Mouse (Mus musculus): ENCODE data around the gene Pou4f1.
"Not testable (repeated sequence)": the region's sequence is repeated elsewhere in the genome, so short reads cannot be mapped to it uniquely, and the experiment has no call there.

The Pou4f1 gene

DNA sequence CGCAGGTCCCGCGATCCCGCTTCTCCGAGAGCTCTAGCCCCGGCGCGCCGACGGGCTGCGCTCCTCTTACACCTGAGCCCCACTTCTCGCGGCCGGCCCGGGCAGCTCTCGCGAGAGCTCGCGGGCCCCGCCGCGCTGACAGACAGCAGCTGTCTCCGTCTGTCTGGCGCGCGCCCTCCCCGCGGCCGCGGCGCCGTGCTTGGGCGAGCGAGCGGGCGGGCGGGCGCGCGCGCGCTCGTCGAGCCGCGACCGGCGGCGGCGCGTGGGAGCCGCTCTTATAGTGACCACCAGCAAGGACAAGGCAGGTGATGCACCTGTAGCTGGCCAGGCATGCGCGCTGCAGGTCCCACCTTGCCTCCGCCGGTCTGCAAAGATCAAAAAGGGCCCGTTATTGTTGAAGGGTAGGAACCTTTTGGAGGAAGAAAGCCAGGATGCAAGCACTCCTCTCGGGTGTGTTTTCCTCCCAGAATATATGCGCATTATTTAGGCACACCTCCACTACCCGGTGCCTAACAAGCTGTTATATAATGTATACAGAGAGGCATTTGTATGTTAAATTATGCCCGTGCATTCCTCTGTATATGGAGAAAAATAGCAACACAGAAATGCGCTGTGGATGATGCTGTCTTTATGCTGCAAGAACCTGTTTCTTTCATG is at the start of gene Pou4f1:
TSS of gene Pou4f1 (minus strand) at position 34 of the 657 bp plus-strand sequence.
- peak; percentile 53 to 72 for DNase-seq

DNA sequence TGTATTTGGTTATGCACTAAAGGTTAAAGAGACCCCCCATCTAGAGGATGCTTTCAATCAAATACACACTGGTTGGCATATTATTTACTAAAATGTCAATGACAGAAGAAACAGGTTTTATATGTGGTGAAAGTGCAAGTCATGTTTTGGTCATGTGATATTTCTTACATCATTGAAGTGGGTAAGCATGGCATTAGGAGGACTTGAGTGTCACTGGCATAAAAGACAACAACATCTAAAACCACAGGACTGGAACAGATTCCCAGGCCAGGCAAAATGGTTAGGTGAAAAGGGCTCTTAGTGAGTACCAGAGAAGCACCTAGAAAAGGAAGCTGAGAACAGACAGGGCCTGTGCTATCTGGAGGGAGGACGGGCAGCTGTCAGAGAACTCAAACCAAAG is 43.9 kb upstream of the Pou4f1 start:
- DNase-seq: no peak

DNA sequence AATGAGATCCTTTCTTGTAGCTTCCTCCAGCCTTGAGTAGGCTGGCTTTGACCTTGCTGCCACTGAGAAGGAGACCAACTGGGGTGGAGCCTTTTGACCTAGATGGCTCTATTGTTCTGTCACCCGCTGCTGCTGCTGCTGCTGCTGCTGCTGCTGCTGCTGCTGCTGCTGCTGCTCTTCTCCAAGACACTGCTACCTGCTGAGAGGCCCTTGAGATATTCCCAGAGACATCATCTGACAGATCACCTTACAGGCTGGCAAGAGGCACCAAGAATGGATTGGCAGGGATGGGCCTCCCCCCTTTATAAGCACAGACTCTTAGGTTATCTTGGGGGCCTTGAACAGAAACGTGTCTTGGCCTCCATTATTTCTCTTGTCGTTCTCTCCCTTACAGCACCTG is 35.0 kb upstream of the Pou4f1 start:
- DNase-seq: not testable (repeated sequence)

DNA sequence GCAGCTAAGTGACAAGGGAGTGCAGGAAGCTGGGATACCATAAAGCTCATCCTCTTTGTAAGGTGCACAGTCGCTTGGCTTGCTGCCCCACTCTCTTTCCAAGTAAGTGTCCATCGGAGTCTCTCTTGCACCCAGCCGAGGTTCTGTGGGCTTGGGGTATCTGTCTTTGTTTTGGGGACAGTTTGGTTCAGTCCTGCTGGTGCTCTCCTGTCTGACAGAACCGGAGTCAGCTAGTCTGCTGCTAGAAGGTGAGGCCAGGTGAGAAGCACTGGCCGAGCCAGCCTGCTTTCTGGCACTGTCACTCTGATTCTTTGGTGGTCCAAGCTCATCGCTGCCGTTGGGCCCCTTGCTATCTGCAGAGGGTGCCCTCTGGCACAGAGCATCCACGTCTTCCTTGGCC is 12.0 kb upstream of the Pou4f1 start:
- no peak for DNase-seq

DNA sequence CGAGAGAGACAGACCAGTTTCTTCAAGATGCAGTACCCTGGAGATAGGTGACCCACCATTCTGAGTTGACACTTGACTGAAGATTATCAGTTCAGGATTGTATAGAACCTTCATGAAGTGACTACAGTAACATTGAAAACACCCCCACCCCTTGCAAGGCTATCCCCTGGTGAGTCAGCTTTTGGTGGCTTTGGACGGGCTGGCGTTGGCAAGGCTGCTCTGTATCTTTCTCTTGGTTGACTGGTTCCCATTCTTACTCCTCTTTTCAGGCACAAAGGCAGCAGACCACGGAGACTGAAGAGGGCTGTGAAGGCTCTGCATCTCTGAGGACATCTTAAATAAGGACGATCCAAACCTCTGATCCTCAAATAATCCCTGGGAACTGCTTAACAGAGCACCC is 10.8 kb upstream of the Pou4f1 start:
- no peak for DNase-seq

DNA sequence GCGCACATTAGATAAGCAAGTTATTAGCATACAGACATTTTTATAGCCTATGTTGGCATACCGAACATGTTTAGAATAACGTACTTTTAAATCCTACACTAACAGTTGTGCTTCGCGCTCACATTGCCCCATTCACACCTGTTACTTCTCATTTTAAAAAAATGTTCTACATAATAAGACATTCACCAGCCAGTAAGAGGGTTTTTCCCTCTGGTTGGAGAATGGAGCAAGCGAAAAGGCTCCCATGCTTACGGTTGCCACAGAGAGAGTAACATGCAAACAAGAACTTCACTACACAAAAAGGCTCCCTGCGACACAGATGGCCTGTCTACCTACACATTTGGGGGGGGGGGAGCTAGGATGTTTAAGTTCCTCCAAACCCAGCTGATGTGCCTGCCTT is 9.8 kb upstream of the Pou4f1 start:
- no peak for DNase-seq

DNA sequence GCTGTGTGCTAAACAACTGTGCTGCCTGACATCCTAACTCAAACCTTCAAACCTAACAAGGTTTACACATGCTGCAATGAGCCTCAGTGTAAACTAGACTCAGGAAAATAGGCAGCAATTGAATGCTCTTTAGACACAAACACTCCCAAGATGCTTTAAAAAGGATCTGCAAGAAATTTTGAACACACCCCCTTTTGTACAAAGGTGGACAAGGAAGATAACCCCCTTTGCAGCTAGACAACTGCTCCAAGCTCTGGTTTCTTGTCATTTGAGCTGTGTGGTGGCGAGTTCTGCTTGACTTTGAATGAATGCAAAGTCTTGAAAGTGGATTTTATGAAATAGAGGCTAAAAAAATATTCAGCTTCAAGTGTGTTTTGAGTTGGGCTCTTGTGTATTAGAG is 7.6 kb upstream of the Pou4f1 start:
- no peak for DNase-seq

DNA sequence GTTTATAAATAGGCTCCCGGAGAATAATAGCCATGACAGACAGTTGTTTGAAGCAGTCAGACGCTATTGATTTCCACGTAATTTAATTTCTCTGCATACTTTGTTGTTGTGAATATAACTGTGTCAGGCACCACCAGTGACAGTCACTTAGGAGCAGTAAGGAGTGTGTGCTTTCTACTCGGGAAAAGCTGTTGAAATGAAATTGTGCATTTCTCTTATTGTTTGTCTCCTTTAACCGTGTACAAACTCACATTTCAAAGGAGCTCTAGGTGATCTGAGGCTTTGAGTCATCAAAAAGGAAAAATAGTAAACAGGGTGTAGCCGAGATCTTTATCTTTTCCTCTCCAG is 798 bp upstream of the Pou4f1 start:
- DNase-seq: no peak

DNA sequence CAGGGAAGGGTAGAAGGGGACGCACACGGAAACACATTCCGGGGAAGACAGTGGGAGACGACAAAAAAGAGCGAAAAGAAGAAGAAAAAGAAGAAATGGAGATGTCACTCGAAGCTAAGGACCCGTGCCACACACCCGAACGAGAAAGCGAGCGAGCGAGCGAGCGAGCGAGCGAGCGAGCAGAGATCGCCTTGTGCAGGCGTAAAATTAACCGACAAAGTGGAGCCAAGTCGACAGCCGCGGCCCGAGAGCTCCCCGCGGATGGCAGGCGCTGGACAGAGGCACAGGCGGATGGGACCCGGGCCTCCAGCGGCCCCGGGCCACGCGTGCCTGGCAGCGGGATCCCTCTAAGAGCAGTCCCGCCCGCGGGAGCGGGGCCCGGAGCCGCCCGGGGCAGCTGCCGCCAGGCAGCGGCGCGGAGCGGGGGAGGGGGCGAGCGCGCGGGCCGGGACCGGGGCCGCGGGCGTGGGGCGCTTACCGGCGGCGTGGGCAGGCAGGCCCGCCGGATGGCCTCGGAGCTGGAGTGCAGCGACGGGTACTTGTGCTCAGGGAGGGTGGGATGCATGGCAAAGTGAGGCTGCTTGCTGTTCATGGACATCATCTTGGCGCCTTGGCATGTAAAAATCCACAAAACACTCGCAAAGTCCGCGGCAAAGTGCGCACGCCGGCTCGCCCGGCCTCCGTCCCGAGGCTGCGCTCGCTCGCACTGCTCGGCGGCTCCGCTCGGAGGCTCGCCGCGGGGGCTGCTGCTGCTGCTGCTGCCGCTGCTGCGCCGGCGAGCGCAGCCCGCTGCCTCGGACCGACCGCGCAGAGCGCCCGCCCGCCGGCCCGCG is 450 bp downstream of the Pou4f1 start:
- DNase-seq: peak; percentile 13 to 18

DNA sequence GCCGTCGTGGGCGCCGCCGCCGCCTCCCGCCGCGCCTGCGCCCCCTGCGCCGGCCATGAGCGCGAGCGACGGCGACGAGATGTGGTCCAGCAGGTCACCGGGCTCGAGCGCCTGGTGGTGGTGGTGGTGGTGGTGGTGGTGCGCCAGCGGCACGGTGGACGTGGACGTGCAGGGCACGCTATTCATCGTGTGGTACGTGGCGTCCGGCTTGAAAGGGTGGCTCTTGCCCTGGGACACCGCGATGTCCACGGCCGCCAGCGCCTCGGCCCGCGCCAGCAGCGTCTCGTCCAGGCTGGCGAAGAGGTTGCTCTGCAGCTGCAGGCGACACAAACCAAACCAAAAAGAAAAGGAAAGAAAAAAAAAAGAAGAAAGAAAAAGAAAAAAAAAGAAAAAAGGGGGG is 1.2 kb downstream of the Pou4f1 start:
- no peak for DNase-seq

DNA sequence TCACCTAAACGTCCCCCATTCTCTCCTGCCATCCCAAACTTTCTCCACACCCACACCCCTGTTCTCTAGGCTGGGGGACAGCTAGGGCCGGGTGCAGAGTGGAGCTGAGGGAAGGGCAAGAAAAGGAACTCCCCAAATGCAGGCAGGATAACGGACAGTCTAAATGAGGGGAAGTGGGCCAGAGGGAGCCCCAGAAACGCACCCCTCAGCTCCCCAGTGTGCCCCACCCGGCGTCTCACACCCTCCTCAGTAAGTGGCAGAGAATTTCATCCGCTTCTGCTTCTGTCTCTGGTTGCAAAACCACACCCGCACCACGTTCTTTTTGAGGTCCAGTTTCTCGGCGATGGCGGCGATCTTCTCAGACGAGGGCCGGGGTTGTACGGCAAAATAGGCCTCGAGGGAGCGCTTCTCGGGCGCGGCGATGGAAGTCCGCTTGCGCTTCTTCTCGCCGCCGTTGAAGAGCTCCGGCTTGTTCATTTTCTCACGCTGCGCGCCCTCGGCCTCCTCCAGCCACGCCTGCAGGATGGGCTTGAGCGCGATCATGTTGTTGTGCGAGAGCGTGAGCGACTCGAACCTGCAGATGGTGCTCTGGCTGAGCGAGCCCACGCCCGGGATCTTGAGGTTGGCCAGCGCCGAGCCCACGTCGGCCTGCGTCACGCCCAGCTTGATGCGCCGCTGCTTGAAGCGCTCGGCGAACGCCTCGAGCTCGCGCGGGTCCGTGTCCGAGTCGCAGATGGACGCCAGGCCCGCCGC is 2.1 kb downstream of the Pou4f1 start:
- no peak for DNase-seq

DNA sequence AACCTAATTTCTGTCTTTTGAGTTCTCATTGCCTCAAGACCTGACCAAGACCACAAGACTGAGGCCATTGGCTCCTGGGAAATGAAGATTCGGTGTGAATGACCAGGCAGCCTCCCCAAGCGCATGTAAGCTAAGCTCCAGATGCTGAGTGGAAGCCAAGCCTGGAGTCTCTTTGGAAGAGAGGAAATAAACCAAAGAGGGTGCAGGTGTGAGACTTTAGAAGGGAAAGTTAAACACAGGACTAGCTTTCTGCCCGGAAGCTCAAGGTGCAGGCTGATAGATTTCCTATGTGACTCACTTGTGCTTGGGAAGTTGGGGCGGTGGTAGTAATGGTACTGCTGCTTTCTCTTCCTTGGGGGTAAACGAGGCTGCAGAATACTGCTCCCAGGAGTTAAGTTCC is 3.0 kb downstream of the Pou4f1 start:
- no peak for DNase-seq

DNA sequence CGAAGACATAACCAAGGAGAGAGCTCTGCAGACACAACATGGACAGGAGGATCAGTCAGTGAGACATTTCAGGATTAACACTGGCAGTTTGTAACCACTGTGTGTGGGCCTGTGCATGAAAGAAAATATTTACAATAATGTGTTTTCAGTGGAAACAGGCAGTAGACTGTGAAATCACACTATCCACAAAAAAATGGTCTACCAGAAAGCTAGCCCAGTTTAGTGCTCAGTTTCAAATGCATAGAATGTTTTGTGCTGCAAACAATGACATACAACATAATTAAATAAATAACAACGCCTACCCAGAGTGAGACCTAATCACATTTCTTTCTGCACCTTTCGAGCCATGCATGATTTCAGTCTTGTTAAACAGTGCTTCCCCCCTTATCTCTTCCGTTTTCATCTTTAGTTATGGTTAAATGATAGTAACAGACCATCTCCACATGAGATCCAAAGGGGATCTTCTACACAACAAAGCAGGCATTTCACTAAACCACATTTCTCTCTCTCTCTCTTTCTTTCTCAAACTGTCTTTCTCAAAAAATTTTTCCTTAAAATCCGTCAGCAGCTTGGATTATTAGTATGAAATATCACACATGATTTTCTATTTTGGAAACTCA is 4.1 kb downstream of the Pou4f1 start:
- DNase-seq: no peak

DNA sequence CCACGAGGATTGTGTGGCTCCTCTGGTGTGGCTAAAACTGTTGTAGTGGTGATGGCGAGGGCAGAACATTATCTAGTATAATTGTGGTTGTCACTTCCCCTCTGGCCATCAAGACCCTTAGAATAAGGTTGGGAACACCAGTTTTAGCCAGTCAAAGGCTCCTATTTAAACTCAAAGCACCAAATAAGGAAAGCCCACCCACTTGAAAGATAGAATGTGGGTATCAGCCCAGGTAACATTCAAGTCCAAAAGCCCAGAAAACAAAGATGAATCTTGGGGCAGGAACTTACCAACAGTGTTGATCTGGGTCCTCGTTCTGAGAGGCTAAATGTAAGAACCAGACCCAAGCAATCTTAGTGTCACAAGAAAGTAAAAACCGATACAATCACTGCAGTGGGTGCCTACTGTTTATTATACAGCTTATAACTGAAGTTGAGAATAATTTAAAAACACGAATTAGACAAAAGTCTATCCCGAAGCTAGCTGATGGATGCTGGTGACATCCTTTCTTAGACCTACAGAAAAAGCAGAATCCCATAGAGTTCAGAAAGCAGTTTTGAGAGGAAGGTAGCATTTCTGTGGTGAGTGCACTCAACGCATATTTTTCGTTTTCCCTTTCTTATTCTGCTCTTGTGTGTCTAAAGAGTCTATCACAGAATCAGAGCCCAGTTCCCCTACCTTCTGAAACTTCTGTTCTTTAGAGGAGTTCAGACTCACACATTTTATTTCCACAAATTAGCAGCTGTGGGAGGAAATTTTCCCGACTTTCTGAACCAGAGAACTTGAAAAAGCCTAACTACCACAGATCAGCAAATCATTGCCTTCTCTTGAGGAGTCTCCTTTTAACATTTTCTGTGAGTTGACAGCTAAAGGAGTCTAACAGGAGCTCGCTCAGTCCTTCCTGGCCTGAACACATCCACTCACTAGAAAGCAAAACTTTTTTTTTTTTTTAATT is 6.2 kb downstream of the Pou4f1 start:
- no peak for DNase-seq

DNA sequence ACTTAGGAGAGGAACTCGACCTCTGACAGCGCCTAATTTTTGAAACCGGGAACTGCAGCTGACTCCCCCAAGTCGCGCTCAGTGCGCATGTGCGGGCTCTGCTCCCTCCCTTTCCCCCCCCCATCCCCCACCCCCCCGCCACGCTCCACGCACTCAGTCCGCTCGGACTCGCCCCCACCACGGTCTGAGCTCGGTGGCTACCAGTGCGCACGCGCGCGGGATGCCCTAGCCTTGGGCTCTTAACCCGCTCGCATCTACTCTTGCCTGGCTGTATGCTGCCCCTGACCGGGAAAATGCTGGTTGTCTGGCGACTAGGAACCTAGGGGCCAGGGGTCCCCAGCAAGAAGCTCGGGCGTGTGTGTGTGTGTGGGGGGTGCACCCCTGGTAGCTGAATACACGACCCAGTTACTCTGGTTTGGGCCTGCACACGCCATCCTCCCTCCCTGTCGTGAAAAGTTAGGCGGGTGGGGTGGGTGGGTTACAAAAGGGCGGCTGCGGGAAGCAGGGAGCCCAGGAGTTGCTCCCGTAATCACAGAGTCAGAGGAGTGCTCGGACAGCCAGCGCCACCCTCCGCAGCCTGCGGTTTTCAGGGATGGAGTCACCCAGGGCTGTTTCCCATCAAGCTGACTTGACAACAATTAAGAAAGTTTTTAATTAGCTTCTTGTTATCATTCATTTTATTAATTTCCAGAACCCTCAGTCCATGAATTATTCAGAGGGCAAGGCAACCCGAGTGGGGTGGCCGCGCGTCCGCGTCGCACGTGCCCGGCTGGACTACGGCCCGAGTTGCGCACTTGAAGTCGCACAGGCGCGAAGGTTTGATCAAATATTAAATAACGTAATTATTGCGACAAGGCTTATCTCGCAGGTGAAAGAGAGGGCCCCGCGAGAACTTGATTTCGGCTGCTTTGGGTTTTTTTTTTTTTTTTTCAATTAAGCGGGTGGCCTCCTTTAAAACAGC is 7.2 kb downstream of the Pou4f1 start:
- no peak for DNase-seq

DNA sequence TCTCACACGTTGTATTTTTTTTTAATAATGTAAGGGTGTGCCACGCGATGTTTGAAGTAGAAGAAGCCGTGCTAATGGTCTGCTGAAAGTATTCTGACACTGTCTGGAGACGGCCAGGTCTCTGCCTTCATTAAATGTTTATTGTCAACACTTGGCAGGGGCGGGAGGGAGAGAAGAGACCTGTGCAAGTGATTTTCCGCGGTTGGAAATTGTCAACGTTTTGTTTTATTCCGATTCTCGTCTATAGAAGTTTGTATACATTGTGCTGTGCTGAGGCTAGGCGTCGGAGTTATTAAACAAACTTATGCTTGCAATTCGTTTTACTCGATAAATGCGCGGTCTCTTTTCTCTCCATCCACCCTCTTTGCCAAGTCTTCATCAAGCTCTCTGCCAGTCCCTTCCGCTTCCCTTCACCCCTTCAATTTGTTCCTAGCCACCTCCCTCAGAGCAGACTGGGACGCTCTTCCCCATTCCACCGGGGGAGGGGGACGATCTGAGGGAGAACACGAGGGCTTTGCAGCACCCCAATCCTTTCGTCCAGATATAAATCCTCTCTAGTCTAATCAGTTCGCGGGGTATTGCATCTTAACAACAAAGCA is 8.2 kb downstream of the Pou4f1 start:
- DNase-seq: no peak

DNA sequence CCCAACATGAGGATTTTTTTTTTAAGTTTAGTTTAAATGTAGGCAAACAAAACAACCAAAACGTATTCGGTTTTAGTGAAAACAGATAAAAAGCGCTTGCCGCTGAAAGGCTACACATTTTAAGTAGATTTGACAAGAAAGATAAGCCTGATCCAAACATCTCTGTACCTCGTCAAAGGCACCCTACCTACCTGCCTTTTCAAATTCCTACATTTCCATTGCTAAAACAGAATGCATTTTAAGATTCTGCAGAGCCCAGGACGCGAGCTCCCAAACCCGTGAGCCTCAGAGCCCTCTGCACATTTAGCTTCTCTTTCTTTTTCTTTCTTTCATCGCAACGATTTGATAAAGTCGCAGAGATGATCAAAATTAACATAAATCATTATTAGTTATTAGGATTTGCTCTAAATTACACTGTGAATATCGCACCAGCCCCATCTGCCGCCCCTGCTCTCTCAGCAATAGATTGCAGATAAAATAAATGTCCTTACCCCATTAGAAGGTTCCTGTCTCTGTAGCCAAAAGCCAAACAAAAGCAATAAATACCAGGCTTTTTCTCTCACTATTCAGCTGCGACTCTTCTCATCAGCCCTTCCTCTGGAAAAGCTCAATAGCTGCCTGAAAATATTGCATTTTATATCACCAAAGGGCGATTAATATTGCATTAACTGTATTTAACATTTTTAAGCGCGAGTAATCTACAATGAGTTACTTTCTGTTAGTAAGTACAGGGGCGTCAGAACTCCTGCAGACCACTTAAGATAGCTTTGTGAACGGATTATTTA is 8.9 kb downstream of the Pou4f1 start:
- no peak for DNase-seq

DNA sequence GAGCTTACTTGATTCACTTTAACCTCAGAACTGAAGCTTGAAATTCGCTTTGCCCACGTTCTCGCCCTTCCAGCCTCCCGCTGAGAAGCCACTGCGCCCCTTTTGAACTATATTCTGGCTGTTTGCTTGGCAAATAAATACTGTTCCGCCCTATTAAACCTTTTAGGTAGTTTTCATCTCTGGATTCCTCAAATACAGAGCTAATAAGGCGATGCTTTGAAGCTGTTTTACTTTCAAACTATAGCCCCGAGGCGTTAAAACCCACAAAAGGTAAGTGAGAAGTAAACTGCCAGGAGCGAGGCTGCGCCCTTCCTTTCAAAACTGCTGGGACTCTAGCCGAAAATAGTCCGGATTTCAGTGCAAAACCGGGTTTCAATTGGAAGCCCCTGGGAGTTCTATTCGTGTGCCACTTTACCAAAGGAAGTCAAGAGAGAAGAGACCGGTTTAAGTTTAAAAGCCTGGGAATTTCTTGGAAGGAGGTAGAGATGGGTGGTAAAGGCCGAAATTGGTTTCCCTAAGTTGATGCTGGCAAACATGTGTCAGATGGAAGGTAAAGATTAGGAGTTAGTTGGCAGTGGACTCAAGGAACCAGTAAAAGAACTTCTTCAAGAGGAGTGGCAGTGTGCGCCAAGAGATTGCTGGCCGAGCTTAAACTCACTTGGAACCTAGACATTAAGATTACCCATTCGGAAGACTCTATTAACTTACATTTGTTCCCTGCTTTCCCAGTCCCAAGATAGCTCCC is 9.7 kb downstream of the Pou4f1 start:
- no peak for DNase-seq

DNA sequence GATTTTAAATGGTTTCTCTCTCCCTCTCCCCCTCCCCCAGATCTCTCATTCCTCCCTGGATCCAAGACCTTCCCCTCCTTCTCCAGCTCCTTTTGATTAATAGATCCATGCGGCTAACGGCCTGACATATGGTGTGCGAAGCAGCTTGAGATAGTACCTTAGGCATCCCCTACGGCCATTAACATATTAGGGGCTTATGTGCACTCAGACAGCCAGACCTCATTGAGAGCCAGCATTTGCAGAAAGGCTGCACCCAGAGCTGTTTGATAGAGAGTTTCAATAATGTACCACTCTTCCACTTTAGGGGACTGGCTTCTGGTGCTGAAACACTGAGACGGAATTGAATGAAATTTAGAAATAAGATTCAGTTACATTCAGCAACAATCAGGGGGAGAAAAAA is 10.8 kb downstream of the Pou4f1 start:
- no peak for DNase-seq
